Mouse (Mus musculus) liver, postnatal 0 days (tissue): ENCODE data around the gene Ids.

Experiments
- CTCF ChIP-seq: sonication (generic); IDR thresholded peaks from 2 replicates; pipeline ENCODE4 v1.5.1; 2016; ENCODE audit warnings: antibody characterized with exemption, low read depth
- EP300 ChIP-seq: IDR thresholded peaks from 2 replicates; pipeline ENCODE4 v1.6.1; 2016; ENCODE audit warnings: antibody characterized with exemption, low read depth, mild to moderate bottlenecking

- no peak for TF ChIP-seq CTCF
- no peak for TF ChIP-seq EP300
Measured at GRCm38 (mm10) chrX:70327656-70328055, 37.2 kb downstream of the Ids start.
